Mouse (Mus musculus): ENCODE data around the gene Cog6.

DNA sequence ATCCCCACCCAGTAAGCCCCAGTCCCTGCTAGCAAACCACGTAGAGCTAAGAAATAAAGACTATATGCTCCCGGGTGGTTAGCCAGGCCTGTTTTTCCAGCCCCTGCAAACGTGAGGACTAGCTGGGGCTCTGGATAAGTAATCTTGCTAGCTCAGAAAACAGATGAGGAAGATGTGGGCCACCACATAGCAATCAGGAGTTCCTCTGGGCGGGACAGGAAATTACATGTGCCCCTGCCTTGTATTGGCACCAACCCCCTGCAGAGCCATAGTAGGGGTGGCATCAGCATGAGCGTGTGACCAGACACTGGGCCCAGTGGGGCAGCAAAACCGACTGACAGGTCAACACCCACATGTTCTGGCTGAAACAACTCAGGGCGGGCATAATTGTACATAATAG is 44.1 kb downstream of the Cog6 start:
- TF ChIP-seq CTCF (IDR thresholded peaks at IDR 0.05; ENCODE audit: borderline replicate concordance, insufficient read depth, low read length) (no peak), POLR2A (IDR thresholded peaks at IDR 0.05; ENCODE audit: low read depth, low read length) (no peak)

Measured in embryonic fibroblast, embryonic 13.5 days (primary cell).